Mouse (Mus musculus) frontal cortex, postnatal 10 days (tissue): ENCODE data around the gene Tmc5.

Source experiments
- DNase-seq, 2 experiments: peaks; one replicate each; pipeline ENCODE4 v3.0.0; 2022; ENCODE audit warnings: low spot score in 2 of 2, mixed read lengths in 1 of 2

The Tmc5 gene

DNA sequence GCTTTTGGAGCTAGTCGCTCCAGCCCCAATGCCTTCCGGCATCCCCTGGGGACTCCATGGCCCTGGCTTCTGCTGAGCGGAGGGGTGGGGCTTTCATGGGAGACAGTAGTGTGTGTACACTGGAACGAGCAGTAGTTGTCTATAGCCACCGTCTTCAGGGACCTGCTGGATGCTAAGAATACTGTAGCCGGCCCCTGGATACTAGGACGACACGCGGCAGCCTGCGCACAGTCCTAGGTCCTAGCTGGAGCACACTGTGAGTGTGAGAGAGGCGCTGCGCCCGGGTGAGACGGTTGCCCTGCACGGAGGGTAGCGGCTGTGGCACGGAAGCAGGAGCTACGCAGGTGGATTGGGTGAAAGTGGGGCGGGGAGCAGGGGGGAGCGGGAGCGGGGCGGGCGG is at the start of gene Tmc5:
TSS of gene Tmc5 (plus strand) at position 97 of the 400 bp plus-strand sequence.
- DNase-seq: no peak

DNA sequence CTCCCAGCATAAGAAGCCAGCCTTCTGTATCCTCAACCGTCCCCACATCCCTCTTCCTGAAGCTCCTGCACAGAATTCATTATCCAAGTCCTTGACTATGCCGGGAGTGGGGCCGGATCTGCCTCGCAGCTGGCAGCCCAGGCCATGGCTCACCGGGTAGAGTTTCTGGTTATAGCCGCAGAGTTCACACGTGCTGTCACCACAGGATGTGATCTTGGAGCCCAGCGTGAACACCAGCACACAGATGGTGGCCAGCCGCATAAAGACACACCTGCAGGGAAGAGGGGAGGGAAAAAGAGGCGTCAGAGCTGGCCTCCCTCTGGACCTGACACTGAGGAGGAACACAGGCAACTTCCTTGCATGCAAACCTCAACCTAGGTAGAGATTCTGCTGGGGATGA is 49.6 kb upstream of the Tmc5 start:
- no peak for DNase-seq

DNA sequence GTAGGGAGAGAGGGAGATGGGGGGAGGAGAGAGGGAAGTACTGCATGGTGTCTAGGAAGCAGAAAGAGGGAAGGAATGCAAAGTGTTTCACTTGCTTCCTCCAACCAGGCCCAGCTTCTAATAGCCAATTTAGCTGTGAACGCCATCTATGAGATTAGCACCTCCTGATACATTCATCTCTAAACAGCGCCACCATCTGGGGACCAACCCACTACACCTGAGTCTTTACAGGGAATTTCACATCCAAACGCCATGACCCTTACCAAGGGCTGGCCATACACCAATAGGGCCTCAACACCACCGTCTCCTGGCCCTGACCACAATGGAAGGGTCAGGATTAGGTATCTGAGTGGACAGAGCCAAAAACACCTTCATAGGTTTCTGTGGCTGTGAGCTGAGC is 43.2 kb upstream of the Tmc5 start:
- DNase-seq: no peak

DNA sequence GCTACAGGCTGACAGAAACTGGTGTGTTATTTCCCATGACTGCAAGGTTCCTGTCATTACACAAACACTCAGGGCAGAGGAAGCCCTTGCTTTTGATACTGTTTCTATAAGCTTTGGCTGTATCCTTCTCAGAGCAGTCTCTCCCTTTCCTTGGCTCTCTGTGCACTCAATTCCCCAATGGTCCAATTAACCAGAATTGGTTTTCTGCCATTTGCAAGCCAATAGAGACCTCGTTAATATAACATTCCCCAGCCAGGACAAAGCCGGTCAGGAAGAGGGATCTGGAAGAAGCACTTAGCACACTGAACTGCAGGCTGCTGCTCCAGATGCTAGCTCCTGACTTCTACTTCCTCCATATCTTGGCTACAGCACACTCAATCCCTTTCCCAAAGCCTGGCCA is 42.8 kb upstream of the Tmc5 start:
- DNase-seq: no peak

DNA sequence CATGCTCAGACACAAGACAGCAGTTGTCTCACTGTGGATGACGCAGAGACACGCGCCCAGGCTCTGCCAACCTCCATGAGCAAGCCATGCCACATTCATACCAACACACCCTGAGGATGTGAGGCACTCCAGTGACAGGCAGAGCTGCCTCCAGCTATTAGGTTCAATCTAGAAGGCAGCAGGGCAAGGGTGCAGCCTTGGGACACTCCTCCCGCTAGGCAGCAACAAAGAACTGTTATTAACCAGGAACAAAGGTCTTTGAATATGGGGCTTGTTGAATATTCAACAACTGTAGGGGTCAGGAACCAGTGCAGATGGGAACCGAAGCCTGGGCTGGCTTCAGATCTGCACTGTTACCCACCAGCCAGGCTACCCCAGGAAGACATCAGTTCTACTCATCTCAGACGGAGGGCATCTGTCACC is 28.0 kb upstream of the Tmc5 start:
- DNase-seq: no peak

DNA sequence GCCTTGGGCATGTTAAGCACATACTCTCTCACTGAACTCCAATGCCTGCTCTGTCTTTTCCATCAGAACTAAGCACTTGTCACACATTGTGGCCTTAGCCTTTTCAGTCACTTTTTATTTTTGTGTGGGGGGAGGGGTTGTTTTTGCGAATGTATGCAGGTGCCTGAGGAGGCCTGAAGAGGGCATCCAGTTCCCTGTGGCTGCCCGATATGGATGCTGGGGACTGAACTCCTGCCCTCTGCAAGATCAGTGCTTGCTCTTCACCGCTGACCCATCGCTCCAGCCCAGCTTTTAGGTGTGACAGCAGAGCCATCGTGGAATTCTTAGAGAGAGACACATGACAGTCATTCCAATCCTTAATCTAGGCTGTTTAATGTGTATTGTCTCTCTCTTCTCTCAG is 25.7 kb upstream of the Tmc5 start:
- no peak for DNase-seq

DNA sequence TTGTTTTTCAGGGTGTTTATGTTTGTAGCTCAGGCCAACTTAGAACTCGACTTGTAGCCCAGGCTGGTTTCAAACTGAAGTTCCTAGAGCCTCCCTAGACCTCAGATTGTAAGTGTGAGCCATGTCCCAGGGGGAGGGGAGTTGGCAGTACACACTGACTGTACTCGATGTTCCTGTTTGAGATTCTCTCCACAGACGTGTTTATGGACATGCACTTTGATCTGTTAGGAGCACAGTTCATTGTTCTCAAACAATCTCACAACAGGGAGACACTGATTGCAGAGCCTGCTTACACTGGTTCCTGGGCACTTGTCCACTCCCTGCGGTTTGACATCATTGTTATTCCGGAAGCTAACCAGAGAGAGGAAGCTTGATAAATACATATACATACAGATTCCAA is 25.1 kb upstream of the Tmc5 start:
- no peak for DNase-seq

DNA sequence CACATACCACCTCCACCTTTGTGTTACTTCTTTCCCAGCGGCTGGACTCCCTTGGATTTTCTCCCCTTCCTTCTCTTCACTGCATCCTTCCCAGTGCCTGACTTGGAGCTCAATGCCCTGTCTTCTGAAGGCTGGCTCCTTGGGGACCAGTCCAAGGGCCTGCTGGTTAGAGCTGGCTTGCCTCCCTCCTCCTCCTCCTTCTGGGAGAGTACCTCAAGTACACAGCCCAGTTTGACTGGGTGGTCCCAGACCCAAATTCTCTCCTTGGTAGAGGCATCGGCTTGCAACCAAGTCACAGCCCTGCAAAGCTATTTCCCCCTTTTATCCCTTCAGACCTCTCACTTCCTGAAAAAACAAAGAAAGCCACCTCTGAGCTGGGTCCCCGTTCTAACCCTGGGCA is 18.8 kb upstream of the Tmc5 start:
- DNase-seq: no peak

DNA sequence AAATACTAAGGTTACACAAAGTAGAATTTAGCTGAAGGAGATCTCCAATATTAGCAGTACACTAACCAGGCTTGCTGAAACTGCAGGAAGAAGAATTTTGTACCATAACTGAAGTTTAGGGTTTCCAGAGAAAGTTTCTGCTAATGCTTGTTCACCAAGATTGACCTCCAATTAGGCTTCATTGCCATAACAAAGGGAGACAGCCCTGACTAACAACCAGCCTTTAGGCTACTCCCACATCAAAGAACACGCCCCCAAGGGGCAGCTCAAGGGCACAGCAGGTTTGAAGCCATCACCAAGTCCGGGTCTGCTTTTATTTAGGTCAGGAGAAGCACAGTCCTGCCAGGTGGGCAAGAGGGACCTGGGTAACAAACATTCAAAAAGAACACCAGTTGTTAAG is 17.2 kb upstream of the Tmc5 start:
- no peak for DNase-seq

DNA sequence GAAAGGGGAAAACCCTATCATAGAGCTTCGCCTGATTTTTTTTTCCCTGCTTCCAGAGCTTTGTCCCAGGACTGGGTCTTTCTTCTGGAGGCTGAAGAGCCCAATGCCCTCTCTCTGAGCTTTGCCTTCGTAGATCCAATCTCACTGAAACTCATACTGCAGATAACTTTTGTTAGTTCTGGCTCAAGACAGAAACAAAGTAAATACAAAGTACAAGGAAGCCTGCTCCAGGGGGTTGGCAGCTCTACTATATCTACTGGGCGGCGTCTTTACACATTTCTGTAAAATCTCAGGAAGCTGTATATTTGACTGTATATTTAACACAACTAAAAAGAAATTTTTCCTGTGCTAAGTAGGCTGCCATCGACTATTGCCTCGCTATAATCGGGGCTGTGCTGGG is 13.3 kb upstream of the Tmc5 start:
- DNase-seq: no peak

DNA sequence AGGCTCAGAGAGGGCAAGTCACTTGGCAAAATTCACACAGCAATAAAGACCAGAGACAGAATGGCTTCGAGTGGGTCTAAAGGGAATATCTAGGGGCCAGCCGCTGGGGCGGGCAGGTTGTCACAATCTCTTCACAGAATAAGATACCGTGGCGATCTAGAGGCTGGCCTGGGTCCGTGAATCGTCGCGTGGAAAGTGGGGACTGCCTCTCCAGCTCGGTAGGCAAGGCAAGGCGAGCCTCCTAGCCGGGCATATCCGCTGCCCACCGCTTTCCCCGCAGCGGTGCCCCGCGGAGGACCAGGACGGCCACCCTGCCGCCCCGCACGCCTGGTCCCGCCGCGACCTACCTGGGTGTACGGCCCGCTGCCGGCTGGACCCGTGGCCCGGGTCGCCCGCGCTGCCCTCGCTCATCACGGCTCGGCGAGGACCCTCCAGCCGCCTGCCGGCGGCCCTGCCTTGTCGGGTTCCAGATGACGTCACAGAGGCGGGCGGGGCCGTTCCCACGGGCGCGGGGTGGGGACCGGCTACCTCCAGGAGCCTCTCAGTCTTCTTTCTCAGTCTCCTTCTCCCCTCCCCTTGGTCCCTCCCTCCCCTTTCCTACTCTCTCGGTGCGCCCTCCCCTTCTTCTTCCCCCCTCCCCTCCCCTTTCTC is 12.7 kb upstream of the Tmc5 start, which contains the start of gene Tmc7:
TSS of gene Tmc7 (minus strand) at position 480 of the 651 bp plus-strand sequence.
- DNase-seq: peak; percentile 57 to 83

DNA sequence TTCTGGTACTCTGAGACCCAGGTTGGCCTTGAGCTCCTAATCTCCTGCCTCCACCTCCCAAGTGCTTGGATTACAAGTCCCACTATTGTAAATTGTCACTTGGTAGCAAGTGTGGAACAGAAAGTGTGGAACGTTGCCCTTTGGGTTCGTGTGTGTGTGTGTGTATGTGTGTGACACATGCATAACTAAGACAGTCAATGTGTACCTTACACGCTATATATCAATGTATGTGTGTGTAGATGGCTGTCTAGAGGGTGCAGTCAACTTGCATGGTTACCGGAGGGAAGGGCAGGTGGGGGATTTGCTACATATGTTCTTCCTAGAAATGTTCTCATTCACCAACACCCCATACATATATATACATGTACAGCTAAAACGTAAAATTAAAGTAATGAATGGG is 12.2 kb upstream of the Tmc5 start:
- no peak for DNase-seq

DNA sequence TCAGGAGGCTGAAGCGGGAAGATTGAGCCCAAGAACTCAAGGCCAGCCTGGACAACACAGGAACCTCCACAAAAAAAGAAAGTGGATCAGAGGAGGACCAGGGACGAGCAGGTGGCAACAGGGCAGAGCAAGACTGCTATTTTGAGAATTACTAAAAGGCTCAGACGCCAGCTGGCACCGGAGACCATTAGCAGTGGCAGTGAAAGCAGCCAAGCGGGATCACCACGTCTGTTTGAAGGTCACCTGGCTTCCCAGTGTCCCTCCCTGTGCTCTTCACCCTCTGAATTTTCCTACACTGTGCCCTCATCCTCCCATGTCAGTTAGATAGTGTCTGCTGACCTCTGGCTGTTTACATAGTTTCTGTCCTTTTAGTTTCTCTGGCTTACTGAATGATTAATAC is 11.2 kb upstream of the Tmc5 start:
- DNase-seq: no peak

DNA sequence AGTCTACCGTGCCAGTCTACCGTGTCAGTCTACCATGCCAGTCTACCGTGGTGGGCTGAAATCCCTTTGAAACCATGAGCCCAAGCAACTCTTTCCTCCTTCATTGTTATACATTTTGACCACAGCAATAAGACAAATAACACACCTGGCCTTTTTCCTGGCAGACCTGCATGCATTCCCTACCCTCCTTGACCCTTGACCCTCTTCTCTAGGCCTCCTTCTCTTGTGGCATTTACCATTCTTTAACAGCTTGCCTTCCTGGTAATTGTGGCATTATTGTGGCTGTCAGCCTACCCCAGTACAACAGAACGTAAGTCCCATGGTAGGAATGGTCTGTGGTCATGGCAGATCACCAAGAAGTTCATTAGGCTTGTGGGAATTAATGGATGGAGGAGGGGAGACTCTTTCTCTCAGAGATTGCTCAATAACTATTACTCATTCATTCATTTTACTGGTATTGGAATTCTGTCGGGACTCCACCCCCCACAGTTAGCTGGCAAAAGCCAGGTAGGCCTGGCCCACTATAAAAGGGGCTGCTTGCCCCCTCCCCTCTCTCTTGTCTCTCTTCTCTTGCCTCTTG is 6.3 kb upstream of the Tmc5 start:
- DNase-seq: no peak

DNA sequence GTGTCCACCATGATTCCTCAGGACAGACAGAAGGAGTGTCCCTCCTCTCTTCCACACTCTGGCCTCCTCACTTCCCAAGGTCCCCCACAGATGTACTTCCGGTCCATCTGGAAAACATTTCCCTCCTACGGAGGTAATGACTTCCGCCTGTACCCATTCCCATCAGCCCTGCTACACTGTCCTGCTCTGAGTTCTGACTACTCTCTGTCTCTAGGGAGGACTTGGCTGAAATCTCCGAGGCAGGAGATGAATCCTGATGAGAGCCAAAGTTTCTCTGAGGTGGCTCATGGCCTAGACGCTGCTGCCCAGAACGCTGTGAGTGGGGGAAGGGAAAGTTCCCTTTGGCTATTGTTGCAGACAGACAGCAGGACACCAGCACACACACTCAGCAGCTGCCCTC is 5.0 kb upstream of the Tmc5 start:
- DNase-seq: no peak

DNA sequence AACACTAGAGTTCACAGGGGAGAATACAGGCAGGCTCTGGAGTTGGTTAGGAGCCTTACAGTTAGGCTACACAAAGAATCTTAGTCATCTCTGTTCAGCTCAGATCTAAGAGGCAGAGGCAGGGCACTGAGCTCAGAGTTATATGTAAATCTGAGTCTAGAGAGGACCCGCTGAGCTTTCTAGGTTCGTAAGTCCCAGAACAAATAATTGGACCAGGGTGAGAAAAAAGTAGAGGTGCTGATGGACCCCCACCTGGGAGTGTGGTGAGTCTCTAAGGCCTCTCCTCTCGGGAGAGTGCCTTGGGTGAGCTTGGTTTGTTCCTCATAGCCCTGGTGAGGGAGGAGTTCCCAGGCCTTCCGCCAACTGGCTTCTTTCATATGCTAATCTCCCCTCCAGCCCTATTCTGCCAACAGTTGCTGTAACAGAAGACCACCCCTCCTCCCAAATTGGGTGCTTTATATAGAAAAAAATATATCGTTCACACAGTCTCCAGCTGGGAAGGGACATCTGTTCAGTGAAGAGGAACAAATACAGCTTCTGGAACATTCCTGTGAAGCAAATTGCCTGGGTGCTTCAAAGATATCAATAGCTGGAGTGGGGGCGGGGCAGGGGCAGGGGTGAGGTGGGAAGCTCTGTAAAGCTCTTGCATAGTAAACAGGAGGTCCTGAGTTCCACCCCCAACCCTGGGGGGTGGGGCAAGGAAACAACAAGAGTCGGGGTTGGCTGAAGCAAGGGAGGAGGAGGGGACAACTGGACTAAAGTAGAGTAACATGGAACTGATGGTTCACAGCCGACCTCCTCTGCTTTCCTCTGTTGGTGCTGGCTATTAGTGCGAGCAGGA is 3.3 kb upstream of the Tmc5 start:
- peak; percentile 77 to 91 for DNase-seq

DNA sequence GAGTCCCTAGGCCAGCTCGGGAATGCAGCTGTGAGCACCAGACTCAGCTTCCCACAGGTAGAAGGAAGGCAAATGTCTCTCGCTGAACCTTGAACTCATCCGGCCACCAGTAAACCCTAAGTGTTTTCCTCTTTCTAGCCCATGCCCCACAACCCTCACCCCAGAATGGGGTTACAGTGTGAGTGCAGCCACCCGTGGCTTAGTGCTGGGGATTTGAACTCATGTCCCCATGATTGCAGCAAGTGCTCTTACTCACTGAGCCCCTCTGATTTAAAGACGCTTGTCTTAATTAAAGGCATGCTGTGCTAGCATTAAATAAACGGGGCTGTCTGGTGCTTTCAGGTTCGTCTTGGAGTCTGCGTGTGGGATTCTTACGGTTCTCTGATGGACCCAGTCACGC is 2.5 kb upstream of the Tmc5 start:
- DNase-seq: no peak

DNA sequence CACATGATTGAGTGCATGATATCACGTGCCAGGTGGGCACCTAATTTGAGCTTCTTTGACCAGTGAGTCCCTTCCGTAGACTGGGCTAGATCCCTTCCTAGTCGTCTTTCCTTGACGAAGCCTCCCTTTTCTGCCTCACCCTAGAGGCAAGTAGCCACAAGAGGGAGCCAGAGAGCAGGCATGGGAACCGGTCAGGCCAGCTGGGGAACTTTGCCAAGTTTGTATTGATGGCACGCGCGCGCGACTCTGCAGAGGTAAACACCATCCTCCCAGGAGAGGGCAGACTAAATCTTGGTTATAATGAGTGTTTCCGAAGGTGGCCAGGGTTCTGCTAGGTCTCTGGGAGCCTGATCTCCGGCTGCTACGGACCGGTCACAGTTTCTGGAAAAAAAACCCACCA is 1.9 kb upstream of the Tmc5 start:
- peak; percentile 81 to 90 for DNase-seq

DNA sequence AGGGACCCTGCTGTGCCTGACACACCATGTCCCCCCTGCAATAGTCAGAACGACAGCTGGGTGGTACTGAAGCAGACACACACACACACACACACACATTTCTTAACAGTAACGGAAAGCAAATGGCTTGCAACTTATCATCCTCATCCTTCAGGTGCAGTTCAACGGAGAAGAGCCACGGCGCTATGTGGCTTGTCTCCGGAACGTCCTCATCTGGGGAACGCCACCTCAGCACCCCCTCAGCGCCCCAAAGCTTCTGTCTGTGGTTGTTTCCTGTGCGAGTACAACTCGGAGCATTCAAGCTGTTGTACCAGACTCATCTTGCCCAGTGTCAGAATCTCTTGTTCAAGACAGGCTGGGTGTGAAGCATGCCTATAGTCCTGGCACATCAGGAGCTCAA is 826 bp upstream of the Tmc5 start:
- DNase-seq: no peak

DNA sequence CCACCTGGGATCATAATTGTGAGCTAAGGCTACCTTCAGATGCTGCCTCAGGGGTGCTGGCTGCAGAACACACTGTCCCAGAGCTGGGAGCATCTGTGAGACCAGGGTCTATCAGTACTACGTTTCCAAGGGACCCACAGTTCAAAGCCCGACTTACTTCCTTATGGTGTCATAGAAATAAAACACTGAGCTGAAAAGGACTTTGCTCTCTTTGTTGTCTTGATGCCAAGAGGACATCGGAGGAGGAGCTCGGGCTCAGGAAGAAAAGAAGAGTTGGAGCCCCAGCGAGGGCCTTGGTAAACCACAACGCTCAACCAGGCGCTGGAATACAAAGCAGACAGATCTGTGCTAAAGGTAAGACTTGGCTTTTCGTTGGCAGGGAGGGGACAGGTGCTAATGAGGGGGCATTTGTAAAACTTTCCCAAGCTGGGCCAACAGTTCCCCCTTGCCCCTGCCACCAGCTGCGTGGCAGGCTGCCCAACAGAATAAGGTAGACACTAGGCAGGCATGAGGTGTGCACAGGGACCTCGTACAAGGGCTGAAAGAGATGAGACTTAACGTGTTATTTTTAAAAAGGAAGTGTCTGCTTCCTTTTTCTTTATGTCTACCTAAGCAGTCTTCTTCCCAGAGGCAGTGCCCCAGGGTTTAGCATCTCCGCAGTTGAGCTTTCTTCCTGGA is 3.0 kb downstream of the Tmc5 start:
- DNase-seq: no peak

DNA sequence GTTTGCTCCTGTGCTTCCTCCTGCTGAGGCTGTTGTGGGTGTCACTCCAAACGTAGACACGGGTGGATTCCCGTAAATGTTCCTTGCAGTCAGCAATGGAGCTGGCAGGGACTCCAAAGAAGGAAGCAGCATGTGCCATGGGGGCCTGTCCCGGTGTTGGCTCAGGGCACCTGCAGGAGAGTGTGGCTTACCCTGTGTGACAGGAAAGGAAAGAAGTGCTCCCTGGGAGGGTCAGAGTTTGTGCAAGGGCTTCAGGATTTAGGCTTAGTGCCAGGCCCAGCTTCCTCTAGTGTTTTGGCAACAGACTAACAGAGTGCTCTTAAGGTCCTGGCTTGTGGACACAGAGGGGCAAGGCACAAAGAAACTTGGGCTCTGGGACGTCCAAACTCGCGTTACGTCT is 7.7 kb downstream of the Tmc5 start:
- DNase-seq: no peak

DNA sequence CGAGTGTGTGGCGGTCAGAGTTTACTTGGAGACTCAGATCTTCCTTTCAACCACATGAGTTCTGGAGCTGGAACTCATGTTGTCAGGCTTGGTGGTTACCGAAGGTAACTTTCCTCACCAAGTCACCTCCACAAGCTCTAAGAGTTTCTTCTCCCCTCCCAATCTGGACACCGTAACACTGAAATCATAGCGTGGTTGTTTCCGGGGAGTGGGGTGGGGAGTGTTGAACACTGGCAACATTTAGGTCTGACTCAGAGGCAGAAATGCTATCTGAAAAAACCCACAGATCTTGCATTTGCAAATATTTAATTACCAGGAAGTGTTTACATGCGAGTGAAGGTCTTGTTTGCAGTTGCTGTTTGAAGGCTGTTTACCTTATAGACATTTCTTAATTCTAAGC is 12.7 kb downstream of the Tmc5 start:
- DNase-seq: no peak

DNA sequence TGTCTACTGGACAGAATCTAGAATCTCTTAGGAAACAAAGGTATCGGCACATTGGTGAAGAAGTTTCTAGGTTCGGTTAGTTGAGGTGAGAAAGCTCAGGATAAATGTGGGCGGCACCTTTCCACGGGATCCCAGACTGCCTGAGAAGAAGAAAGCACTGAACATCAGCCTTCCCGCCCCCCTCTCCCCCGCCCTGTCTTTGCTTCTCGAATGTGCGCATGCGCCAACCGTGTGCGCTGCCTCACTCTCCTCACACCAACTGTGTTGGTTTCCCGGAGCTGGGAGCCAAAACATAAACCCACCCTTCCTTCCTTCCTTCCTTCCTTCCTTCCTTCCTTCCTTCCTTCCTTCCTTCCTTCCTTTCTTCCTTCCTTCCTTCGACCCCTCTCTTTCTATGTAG is 13.6 kb downstream of the Tmc5 start:
- DNase-seq: no peak
